Mouse (Mus musculus): ENCODE results near the gene Slc1a5.

DNA sequence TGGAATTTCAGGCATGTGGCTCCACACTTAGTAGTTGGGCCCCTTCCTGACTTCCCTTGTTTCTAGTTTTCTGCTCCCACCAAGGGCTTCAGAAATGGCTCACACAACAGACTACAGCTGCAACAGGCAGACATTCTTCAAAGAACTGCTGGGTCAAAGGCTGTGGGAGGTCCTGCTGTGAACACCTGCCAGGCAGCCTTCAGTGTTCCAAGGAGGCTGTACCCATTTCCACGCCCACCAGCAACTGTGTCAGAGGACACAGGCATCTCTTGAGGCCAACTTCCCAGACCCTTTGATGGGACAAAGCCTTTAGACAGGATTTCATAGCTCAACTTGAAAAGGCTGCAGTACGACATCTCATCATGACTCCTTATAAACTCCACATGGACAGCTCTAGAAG lies 14.7 kb upstream of the Slc1a5 start:
- TF ChIP-seq POLR2A (IDR thresholded peaks at IDR 0.05; ENCODE audit: insufficient read length, low read depth) (no peak), E2F4 (IDR thresholded peaks at IDR 0.05; ENCODE audit: insufficient read depth) (no peak), SRF (IDR thresholded peaks at IDR 0.05; ENCODE audit: control insufficient read depth, insufficient read length, low read depth) (no peak)

Data from myocyte (in vitro differentiated cells).